Mouse (Mus musculus): Measurements from ENCODE around the gene Clasp1.
A peak's percentile ranks its signal among the peaks of the same experiment; 100 is the strongest.
"Not testable (repeated sequence)": the region's sequence is repeated elsewhere in the genome, so short reads cannot be mapped to it uniquely, and the experiment has no call there.

Gene Clasp1

DNA sequence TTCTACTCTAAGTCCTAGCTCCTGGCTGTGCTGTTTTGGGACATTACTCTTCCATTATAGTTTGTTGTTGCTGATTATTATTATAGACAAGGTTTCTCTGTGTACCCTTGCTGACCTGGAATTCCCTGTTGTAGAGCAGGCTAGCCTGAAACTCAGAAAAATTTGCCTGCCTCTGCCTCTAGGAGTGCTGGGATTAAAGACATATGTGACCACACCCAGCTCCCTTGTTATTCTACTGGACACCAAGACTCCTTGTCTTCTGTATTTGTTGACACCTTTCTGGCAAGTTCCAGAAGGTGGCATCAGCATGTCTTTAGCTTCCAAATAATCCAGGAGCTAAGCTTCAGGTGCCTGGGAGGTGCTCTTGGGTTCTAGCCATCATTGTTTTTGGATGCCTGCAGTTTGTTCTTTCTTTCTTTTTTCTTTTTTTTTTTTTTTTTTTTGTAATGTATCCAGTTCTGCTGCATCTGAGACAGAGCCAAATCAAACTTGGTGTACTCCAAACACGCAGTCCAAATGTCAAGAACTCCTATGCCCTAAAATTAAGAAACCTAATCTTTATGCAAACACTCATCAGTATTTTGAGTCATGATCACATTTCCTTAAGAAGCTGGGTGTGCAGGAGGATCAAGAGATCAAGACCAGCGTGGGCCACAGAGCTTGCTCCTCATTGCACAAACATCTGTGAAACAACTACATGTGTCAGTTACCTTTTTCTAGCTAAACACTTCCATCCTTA is 208.8 kb downstream of the Clasp1 start:
- no peak for DNase-seq

DNA sequence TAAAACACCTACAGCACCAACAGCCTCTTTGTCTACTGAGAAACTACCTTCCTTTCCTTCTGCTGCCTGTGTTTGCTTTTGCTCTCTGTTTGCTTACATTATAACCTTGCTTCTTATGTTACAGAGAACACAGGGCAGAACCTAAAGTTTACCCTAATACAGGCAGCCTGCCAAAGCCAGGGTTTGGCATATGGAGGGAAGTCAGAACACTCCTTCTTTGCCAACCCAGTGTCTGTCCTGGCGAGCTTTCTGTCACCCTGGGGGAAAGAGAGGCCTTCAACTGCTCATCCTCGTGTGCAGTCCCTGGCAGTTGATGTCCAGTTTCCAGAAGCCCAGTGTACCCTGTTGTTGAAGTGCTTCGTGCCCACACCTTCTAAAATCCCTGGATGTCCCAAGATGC is 209.5 kb downstream of the Clasp1 start:
- DNase-seq: peak; percentile 15

DNA sequence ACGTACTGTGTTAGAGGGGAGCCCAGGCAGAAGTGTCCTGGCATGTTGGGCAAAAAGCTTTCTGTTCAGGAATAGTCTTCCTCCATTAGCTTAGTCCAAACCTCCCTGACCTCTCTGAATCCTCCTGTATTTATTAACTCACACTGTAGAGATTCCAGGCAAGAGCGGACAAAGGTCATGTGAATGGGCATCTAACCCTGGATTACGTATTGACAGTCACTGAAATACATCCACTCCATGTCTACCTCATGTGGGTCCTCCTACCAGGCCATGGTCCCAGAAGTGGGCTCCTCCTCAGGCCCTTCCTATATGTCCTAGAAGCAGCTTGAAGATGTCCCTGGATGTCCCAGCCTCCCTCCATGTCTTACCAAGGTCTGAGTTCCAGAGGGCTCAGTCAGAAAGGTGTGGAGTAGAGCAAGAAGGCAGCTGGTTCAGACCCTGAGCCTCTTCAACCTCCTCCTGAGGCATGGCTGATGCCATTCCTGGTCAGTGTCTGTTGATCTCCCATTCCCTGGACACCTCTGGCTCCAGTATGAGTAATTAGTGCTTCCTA is 224.8 kb downstream of the Clasp1 start:
- no peak for DNase-seq

DNA sequence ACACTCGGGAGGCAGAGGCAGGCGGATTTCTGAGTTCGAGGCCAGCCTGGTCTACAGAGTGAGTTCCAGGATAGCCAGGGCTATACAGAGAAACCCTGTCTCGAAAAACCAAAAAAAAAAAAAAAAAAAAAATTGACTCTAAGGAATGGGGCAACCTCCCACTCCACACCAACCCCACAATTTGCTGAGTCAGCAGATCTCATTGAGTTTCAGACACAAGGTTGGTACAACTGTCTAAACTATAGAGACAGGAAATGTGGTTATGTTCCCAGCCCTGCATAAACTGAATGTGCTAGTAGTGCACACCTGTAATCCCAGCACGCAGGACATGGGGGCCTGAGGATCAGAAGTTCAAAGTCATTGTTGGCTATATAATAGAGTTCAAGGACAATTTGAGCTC is 232.2 kb downstream of the Clasp1 start:
- DNase-seq: not testable (repeated sequence)

DNA sequence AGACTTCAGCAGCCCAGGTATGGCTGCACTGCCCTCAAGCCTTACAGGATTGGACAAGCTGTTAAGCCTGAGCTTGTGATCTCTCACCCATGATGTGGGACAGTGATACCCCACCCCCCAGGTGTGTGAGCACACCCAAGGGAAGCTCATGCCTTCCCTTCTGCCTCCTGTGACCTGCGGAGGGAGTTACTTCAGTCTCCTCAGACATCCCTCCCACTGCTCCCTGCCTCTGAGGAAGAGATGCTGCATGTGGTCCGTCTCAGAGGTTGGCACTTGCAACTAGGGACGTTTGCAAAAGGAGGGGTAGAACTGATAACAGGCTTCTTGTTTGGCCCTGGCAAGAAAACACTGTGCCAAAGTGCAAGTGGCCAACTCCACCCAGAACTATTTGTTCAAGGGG is 234.0 kb downstream of the Clasp1 start:
- DNase-seq: no peak

DNA sequence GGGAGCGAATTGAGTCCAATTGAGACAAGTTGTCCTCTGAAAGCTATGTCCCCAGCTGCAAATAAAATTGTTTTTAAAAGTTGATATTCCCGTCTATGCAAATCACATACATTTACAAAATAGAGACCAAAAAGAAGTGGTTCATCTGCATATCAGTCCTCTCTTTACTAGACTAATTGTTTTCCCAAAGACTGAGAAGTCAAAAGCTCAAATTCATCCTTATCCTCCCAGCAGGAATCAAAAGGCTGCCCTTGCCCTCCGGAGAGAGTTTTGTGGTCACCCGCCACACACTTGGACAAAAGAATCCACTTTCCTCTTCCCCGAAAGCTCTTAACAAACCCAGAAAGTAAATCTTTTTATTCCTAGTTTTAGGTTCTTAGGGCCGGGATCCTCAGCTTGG is 236.6 kb downstream of the Clasp1 start:
- DNase-seq: no peak

DNA sequence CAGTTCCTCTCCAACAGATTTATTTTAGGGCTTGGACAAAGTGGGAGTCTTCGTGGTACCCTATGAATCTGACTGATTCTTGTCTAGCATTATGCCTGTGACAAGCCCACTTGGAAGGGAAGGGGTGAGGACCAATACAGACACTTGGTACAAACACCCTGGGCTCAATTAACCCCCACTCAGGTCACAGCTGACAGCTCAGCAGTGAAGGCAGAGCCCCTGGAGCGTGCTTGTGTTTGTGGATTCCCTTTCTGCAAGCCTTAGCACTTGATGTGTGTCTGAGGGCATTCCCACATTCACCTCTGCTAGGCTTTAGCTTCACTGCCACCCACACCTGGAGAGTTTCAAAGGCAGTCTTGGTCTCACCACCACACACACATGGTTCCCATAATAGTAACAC is 237.1 kb downstream of the Clasp1 start:
- DNase-seq: no peak

DNA sequence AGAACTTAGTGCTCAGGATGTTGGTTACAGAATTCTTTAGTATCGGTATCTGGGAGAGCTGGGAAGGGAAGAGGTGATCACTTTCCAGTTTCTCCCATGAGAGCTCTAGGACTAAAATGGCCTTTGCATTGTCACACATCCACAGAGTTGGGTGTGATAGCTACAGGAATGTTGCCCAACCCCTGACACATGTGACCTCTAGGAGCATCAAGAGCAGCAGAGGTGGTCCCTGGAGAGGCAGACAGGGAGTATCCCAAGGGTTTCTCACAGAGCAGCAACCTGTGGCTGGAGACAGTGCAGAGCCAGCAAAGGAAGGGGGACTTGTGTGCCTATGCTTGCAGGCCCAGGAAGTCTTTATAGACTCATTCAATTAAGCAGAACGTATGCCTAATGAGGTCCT is 237.6 kb downstream of the Clasp1 start:
- DNase-seq: no peak

DNA sequence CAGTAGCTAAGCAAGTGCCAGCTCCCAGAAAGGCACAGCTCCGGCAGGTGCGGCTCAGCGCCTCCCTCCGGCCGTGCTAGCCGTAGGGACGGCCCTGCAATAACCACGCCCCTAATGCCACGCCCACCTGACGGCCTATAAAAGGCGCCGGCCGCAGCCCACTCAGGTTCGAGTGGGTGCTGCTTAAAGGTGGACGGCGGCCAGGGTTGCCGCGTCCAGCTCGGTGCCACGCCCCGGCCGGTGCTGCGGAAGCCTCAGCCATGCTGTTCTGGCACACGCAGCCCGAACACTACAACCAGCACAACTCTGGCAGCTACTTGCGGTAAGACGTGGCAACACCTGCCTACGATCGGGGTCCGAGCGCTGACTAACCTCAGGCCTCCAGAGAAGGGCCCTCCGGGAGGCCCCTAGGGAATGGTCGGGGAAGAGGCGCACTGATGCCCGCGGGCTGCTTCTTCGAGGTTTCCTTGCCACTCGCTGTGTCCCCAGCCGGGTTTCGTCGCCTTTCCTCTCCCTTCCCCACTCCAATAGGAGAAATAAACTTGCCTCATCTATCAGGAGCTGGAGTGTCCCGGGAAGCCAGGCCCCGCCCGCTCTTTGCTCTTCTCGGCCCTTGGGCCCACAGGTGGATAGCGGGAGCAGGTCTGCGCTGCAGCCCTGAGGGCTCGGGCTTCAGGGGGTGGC is 239.1 kb downstream of the Clasp1 start, which contains the start of gene Tfcp2l1:
Tfcp2l1 (plus strand) TSS at position 165 of the 684 bp plus-strand sequence.
- peak; percentile 87 for DNase-seq

DNA sequence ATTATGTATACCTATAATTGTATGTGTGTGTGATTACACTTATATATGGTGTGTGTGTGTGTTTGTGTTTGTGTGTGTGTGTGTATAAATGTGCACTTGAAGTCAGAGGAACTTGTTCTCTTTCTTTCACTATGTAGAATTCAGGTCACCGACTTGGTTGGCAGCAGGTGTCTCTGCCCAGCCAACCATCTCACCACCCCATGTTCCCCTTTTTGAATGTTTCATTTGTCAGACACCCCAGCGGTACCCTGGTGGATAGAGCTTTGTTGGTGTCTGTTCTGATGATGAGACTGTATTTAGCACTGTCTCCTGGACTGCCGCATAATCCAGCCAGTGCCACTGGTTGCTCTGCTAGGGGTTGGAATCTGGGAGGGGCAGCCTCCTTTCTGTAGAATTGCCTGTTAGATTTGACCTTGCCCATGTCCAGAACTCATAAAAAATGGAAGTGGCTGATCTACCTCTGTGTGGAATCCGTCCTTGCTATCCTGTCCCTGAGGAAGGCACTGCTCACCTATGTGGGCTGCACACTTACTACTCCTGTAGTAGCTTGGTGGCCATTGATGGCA is 244.6 kb downstream of the Clasp1 start:
- no peak for DNase-seq

DNA sequence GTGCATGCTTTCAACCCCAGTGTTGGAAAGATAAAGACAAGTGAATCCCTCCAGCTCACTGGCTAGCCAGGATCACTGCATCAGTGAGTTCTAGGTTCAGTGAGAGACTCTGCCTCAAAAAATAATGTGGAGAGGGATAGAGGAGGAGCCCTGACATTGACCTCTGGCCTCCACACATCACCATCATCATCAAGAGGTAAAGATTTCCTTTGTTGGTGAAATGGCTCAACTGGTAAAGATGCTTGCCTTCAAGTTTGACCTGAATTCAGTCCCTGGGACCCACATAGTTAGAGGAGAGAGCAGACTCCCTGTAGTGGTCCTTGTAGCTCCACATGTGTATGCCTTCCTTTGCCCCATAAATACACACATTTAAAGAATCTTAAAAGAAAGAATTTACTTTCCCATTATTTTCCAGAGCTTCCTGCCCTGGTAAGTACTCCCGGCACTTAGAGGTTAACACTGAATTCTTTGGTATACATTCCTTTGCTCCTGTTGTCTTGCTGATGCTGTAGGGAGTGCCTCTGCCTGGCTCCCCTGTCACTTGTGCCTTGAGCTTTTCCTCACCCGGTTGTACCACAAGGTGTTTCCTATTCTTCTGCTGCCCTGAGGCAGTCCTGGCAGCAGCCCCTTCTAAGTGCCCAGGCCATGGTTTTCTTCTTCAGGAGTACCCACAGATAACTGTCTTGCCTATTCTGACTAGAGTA is 253.6 kb downstream of the Clasp1 start:
- DNase-seq: no peak

DNA sequence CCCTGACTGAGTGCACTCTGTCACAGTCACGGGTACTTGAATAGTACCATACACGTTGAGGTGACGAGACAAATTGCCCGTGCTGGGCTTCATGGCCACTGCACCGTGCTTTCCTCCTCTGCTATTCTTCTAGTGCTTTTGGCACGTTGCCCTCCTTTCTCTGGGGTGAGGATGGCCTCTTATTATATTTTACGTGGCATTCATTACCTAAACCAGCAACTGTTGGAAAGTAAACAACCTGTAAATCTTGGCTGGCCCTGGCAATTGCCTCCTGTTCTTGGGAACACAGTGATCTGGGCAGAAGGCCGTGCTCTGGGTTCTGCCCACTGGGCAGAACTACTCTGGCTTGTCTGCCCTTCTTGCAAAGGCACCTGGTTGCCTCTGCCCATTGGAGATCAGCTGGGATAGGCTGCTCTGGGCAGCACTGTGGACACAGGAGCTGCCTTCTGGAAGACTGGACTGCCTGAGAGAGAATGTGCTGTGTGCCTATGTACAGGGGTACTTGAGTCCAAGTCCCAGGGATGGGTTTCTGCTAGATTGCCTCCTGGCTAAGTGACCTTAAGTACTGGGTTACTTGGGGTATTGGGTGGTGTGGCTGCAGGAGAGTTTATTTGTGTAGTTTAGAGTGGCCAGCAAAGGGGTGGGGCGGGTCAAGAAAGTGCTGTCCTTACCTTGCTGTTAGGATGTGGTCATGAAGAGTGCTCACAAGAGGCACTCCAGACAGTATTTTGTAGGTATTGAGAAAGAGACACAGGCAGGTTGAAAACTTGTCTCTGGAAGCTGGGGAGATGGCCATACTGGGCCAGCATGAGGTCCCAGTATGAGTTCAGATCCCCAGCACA is 254.5 kb downstream of the Clasp1 start:
- peak; percentile 44 for DNase-seq

DNA sequence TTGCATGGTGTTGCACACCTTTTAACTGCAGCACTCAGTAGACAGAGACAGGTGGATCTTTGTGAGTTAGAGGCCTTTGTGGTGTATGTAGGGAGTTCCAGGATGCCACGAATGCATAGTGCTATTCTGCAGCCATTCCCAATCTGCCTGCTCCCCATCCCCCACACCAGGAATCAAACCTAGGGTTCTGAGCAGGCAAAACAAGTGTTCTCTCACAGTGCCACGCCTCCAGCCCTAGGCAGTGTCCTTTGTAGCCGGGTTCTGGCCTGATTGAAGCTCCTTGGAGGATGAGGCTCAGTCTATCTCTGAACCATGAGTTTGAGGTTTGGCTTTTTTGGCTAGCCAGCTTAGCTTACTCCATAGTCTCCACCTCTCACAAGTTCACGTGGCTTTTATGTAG is 256.8 kb downstream of the Clasp1 start:
- no peak for DNase-seq

DNA sequence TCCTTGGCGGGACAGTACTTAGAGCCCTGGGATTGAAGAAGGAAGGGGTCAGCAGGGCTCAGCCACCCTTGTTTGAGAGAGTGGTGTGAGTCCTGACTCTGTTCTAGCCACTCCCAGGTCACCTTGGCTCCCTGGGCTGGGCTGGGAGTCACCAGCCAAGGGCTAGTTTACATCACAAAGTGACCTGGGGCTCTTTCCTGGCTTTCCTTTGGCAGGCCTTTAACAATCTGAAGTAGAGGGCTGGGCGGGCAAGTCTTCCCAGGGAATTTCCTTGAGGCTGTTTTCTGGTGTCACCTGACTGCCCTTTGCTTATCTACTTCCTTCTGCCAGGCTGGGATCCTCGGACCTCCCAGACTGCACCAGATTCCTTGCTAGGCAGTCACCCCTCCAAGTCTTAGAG is 259.2 kb downstream of the Clasp1 start:
- peak; percentile 18 for DNase-seq

DNA sequence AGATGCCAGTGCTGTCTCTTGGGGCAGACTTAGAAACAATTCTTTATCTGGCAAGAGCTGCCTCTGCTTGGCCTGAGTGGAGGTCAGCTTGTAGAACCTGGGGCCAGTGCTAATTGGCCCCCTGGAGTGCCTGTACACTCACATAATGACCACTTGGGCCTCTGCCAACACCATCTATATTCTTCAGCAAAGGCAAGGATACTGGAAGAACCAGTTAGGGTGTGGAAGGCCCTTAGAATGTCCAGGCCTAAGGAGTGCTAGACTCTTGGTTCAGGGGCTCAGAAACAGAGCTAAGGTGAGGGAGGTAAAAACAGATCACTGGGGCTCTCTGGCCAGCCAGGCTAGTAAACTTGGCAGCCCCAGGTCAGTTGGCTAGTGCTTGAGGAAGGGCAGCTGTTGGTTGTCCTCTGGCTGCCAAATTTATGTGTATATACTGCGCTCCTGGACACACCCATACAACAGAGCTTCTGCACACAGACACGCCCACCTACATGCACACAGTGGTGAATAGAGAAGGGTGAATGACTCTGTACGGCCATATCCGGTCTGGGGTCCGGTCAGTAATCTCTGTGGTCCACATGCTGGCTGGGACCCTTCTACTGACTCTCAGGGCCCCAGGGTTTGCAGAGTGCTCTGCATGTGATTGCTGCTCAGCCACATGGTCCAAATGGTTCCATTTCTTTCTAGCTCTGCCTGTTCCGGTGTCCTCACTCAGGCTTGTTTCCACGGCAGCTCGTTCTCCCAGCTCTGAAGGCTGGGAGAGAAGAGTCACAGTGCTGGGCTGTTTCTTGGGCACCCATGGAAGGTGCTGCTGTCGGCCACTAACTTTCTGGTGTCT is 261.3 kb downstream of the Clasp1 start:
- DNase-seq: peak; percentile 71

DNA sequence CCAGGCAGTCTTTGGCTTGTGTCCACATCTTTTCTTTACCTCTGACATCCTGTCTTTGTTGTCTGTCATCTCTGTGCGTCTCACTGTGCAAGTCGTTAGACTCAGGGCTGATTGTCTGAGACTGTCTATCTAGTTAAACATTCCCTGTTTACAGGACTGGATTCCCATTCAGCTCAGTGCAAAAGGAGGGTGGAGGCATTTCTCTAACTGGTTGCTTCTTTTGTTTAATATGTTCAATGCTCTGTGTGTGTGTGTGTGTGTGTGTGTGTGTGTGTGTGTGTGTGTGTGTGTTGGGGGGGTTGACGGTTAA is 261.9 kb downstream of the Clasp1 start:
- no peak for DNase-seq

DNA sequence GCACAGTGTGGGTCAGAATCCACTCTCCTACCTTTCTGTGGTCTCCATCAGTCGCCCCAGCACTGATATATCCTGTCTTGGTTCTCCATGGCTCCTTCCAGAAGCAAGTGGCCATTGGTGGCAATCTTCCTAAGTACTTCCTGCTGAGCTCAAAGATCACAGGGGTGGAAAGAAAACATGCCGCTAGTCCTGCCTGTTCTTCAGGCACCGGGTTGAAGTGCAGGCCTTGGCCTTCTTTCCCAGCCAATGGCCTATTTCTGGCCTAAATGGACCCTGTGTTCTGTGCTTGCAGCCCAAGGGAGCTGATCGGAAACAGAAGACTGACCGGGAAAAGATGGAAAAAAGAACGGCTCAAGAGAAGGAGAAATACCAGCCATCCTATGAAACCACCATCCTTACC is 269.9 kb downstream of the Clasp1 start:
- DNase-seq: no peak

DNA sequence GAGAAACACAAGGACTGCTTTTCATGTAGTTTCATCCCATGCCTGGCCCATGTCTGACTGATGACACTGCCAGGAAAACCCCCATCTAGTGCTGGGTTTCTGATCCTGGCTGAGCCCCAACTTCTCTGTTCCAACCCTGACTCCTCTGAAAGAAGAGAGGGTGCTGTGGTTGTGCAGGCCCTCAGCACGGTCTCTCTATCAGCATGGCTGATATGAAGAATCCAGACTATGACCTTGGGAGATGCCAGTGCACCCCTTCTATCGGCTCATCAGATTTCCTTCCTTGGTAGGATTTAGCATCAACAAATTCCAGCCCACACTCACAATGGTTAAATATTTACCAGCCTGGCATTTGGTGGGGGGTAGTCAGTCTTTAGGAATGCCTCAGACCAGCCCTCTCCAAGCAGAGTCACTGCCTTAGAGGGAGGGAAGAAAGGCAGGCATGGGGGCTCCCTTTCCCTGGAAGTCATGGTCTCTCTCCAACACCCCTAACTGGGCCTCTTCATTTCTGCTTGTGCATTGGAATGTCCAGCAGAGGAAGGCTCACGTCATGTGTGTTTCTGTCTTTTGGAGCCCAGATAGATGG is 272.1 kb downstream of the Clasp1 start:
- DNase-seq: no peak

All from lung, postnatal 14 days (tissue).